Mouse (Mus musculus) embryo, embryonic 10.5 days (tissue): ENCODE data around the gene Setd4.
"Not testable (repeated sequence)": the region's sequence is repeated elsewhere in the genome, so short reads cannot be mapped to it uniquely, and the experiment has no call there.

ENCODE experiments used
- DNase-seq: peaks from one replicate; pipeline ENCODE4 v3.0.0-alpha.2; 2015; ENCODE audit warnings: low spot score

Gene Setd4

DNA sequence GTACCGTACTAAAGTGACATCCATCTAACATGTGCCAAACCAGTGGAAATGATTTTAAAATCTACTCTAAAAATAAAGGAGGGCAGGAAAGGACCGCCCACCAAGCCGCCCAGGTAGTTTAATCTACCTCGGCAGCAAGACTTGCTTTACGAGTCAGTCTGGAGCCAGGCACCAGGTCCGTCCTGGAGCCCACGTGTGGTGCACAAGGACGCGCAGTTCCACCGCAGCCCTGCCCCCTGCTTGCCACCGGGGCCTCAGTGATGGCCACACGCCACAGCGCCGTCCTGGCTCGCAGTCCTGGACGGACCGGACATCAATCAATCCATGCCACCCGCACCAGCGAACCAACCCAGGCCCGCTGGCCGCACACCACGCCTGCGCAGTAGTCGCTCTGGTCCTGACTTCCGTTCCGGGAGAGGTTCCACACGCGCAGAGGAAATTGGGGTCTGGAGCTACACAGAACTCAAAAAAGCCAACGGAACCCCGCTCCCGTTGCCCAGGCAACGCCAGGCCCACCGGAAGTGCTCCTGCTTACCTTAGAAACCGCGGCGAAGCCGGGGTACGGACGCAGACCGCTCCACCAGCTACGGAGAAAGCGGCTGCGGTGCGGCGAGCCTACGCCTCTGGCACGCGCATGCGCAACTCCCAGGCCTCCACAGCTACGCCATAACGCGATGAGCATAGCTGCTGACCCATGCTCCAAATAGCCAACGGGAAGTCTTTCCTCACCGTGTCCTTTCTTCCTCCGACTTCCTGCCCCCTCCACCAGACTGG, at the start of gene Setd4:
Setd4 (minus strand) TSS at position 625 of the 774 bp plus-strand sequence.
- peak; percentile 94 for DNase-seq

DNA sequence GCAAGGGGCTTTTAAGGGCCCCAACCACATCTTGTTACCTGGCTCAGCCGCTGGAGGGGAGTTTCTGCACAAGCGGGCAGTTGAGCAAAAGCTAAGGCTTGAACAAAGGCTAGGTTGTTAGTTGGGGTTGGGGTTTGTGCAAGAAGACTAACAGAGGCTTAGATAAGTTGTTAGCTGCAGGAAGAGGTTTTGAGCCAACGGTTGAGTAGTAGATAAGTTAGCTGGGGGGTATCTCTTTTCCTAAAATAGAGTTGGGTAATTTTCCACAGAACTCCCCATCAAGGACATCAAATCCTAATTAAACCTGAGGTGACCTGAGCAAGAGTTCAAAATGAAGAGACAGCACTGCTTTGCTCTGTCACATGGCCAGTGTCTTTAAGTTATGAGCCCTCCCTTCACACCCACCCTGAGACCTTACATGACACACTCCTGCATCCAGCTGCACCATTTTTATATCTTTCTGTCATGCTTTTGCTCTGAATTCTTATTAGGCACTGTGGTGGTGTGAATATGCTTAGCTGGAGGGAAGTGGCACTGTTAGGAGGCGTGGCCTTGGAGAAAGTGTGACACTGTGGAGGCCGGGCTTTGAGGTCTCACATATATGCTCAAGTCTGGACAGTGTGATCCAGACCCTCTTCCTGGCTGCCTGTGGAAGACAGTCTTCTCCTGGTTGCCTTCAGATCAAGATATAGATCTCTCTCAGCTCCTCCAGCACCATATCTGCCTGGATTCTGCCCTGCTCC, 44.7 kb upstream of the Setd4 start:
- no peak for DNase-seq

DNA sequence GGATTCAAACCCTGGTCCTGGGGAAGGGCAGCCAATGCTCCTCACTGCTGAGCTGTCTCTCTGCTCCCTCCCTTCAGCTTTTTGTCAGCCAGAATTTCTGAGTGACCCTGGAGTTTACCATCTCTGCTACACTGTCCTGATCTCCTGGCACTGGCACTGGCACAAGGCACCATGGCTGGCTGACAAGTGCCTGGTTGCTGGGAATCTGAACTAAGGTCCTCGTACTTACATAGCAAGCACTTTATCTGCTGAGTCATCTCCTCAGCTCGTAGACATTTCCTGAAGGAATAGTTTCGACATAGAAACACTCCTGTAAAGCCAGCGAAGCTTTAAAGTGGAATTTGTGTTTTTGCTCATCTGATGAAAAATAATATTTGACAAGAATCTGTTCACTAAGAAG, 40.1 kb upstream of the Setd4 start:
- no peak for DNase-seq

- DNase-seq = no peak
Observed at GRCm38 (mm10) chr16:93627761-93628400, 24.0 kb upstream of the Setd4 start, which contains the start of gene Gm5678. Gm5678 (plus strand) TSS chr16:93628097.

GRCm38 (mm10) chr16:93626745-93627144, 22.9 kb upstream of the Setd4 start:
- peak; percentile 39 for DNase-seq

DNA sequence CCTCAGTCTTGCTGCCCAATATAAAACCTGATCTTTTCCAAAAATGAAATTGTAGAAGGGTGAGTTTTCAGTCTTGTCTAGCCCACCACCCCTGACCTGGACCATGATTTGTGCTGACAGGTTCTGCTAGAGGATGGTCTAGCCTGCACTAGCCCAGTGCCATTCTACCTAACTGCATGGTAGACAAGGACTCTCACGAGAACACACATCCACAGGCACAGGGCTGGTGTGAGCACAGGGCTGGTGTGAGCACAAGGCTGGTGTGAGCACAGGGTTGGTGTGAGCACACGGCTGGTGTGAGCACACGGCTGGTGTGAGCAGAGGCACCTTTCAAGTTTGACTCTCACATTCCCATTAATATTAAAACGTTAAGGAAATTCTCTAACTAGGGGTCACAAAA, 20.8 kb upstream of the Setd4 start:
- DNase-seq = no peak

GRCm38 (mm10) chr16:93623759-93624158, 19.9 kb upstream of the Setd4 start:
- not testable (repeated sequence) for DNase-seq

DNA sequence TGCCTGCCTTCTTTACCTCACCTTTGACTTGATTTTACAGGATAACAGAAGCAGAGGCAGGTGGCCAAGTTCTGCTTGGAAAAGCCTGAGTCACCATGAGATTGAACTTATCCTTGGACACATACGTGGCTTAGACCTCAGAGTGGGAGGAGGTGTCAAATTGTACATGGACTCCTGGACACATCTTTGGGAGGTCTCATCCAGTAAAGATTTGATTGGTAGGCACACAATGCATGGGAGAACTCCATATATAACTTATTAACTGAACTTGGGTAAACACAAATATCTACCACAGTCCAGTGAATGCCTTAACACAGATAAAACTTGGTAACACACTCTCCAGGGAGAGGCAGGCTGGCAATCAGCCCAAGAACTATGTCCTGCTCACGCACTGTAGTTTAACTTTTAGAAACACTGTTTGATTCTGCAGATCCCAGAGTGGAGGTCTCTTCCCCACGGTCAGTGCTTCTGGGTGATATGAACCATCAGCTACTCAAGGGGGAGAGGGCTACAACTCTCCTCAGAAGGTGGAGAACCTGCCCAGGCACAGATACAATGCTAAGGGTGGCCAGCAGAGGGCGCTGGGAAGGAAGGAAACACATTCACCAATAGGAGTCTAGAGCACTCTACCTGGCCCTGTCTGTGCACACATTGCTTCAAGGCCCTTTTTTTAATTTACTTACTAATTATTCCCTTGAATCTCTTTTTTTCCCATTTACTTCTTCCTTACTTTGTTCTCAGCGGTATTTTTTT, 11.4 kb upstream of the Setd4 start:
- DNase-seq = peak; percentile 71

- no peak for DNase-seq
Observed at GRCm38 (mm10) chr16:93610961-93611360, 7.1 kb upstream of the Setd4 start.

DNA sequence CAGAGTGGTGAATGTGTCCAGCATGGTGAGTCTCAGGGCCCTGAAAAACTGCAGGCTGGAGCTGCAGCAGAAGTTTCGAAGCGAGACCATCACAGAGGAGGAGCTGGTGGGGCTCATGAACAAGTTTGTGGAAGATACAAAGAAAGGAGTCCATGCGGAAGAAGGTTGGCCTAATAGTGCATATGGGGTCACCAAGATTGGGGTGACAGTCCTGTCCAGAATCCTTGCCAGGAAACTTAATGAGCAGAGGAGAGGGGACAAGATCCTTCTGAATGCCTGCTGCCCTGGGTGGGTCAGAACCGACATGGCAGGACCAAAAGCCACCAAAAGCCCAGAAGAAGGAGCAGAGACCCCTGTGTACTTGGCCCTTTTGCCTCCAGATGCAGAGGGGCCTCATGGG, 5.9 kb upstream of the Setd4 start:
- DNase-seq = no peak

- no peak for DNase-seq
Observed at GRCm38 (mm10) chr16:93608731-93609130, 4.9 kb upstream of the Setd4 start.

DNA sequence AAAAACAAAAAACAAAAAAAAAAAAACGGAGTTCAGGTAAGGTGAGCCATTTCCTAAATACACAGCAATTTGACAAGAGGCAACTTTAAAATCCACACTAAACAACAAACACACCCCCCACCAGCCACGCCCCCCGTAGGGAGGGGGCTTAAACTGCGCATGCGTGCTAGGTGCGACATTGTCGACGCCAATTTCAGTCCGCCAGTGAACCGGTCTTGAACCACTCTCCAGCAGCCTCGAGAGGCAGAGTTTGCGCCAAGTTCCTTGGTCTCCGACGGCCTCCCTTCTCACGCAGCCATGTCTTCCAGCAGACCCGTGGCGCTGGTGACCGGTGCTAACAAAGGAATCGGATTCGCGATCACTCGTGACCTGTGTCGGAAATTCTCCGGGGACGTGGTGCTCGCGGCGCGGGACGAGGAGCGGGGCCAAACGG, 3.8 kb upstream of the Setd4 start:
- DNase-seq = peak; percentile 92

DNA sequence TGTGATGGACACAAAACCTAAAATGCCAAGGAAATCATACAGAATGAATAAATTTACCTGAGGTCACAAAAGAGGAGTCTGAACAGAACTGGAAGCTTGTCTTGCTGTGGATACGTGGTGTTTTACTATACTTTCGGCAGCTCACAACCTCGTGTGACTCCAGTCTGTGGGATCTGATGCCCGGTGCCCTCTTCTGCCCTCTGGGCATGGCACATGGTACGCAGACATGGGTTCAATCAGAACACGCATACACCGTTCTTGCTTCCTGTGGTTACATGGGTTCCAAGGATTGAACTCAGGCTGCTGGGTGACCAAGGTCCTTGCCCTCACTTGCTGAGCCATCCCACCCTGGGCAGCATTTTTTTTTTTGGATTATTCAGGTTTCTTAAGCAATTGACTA, 2.3 kb upstream of the Setd4 start:
- DNase-seq = no peak

DNA sequence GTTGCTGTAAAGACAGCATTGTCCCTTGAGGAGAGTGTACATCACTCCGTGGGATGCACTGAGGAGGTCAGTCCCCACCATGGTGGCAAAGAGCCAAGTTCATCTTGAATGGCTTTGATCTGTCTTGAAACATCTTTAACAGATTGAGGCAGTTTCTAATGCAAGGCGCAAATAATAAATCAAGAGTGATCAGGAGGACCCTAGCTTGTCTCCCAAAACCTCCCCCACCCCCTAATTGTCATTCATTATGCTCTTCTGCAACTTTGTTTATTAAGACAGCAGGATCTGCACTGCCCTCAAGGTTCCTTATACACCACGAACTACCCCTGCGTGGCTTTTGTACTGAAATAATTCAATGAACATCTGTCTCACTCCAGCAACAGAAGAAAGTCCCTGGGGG, 1.7 kb upstream of the Setd4 start, which contains the start of gene Cbr1:
Cbr1 (plus strand) TSS at position 301 of the 400 bp plus-strand sequence.
- DNase-seq = no peak

- peak; percentile 53 for DNase-seq
Observed at GRCm38 (mm10) chr16:93604481-93604969, 662 bp upstream of the Setd4 start.

- DNase-seq = no peak
Observed at GRCm38 (mm10) chr16:93599461-93599860, 4.4 kb downstream of the Setd4 start.

- no peak for DNase-seq
Observed at GRCm38 (mm10) chr16:93597551-93597950, 6.3 kb downstream of the Setd4 start.

- no peak for DNase-seq
Observed at GRCm38 (mm10) chr16:93596807-93597206, 7.1 kb downstream of the Setd4 start.

DNA sequence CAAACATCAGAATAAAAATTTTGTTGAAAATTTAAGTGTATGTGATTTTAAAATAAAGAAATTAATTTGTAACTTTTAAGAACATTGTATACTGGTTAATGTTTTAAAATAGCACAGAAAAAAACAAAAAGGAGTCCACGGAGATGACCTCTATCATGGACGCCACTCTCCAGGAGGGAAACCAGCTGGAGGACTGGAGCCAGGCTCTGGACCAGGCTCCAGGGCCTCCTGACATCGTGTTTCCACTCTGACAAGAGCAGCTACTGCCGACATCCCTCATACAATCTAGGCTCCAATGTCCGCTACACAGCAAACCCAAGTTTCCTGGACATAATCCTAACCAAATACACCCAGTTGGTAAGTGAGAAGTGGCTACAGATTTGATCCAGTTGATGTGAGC, 8.1 kb downstream of the Setd4 start:
- no peak for DNase-seq

DNA sequence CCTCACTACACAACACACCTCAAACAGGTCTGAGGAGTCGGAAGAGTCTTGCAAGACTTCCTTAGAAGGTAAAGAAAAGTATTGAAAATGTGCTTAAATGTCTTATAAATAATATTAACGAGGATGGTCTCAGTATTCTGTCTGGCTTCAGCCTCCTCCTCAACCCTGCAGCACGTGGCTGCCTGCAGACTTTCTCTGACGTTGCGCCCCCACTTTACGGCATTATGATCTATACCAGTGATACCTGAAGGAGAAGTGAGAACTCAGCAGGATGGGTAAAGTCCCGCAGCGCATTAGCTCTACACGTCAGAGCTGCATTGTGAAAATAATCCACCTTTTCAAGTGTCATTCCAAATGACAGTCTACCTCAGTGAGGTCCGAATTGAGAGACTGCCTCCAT, 9.4 kb downstream of the Setd4 start:
- no peak for DNase-seq

GRCm38 (mm10) chr16:93593406-93593805, 10.5 kb downstream of the Setd4 start:
- DNase-seq = no peak

DNA sequence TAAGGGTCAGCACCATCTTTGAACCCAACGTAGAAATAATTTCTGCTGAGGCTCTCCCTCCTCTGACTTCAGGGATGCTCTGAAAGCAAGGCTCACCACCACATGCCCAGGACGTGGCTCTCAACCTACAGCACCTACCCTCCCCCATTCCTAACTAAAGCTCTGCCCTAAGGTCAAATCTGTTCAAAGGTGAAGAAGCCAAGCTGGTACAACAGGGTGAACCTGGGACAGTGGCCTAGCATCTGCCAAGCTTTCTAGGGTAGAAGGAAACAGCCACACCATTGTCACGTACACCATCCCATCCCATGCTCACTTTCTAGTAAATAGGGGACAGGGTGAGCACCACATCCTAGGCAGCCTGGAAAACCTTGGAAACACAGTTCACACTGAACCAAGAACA, 11.2 kb downstream of the Setd4 start:
- no peak for DNase-seq
